Mouse (Mus musculus): ENCODE results near the gene Slc16a11.

The Slc16a11 gene

DNA sequence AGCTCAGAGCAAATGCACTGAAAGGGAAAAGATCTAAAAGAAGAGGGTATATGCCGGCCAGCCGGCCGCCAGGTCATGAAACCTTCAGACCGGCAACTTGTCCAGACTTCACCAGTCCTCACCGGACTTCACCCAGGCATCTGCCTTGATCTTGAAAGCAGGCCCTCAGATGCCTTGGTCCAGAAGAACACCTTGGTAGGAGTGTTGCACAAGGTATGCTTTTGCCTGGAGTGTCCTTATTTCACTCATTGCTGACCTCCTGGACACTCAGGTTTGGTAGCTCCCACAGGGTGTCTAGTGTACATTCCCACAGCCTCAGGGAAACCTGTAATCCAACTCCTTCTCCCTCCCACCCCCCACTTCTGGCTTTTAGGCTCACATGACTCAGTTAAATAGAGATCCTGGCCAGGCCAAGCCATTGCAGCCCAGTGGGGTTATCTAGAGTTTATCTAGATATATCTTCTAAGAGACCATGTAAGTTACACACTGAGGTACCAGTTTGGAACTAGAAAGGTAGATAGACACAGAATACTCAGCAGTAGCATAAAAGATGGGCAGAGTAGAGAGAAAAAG lies 12.4 kb upstream of the Slc16a11 start:
- no peak for DNase-seq (ENCODE audit: low spot score in 2 of 2)

DNA sequence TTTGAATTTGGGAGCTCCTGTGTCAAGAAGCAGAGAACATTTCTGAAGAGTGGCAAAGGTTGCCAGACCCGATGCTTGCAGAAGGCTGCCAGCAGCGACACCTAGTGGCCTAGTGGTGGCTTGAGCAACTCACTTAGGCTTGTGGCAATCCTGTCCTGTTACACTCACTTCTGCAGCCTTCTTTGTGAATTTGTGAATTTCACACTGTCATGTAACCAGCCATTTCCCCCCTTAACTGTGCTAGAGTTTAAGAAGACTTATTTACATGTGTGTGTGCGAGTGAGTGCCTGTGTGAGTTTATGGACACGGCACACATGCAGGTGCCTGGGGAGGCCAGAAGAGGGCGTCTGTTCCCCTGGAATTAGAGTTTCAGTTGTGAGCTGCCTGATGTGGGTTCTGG lies 10.9 kb upstream of the Slc16a11 start:
- peak in 1 of 2 experiments; percentile 55 for DNase-seq (ENCODE audit: low spot score in 2 of 2)

DNA sequence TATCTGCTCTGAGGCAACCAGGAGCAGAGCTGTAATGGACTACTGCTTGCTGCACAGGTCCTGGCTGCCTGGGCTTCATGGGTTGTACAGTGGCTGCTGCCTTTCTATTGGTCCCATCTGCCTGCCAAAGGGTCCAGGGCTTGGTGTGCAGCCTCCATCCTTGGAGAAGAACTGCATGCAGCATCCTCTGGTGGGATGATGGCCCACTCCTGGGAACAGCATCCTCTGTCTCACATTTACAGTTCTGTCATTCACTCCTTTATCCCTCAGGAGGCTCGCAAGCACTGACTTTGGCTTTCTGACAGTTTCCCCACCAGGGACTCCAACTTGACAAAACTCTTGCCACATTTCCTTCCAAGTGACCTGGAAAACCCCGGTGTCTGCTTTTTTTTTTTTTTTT lies 5.8 kb upstream of the Slc16a11 start:
- no peak for DNase-seq (ENCODE audit: low spot score in 2 of 2)

DNA sequence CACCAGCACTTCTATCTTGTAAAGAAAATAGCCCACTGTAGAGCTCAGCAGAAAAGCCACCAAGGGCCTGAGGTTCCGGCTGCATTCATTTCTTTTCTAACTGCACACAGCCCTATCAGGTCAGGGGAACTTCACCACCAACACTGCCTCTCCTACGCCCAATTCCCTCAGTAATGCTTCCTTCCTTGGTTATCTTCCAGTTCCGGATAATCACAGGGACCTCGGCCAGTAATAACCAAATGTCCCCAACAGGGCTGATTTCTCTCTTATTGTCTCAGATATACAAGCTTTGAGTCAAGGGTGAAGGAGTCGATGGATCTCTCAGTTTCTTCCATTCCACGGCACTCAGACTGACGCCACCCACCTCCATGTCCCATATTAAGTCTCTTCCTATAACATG lies 5.3 kb upstream of the Slc16a11 start:
- DNase-seq (ENCODE audit: low spot score in 2 of 2), result no peak

DNA sequence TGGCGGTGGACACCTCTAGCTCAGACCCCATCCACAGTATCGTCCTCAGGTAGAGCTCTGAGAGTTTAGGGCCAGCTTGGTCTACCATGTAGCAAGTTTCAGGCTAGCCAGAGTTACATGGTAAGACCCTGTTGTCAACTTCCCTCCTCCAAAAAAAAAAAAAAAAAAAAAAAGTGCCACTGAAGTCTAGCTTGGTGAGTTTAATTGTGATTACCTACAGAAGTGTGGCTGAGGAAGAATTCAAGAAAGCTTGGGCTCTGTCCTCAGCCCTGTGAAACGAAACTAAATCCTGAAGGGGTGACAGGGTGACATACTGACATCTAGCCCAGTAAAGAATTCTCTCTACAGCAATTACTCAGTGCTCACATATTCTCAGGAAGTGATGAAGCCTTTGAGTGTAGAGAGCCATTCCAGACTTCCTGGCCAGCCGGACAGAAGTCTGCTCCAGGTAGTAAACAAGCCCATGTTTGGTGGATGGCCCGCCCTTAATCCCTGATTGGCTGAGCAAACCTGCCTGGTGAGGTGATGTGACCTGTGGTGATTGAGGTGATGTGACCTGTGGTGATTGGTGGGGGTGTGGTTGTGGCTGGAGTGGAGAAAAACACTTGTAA lies 3.7 kb upstream of the Slc16a11 start:
- no peak for DNase-seq (ENCODE audit: low spot score in 2 of 2)

DNA sequence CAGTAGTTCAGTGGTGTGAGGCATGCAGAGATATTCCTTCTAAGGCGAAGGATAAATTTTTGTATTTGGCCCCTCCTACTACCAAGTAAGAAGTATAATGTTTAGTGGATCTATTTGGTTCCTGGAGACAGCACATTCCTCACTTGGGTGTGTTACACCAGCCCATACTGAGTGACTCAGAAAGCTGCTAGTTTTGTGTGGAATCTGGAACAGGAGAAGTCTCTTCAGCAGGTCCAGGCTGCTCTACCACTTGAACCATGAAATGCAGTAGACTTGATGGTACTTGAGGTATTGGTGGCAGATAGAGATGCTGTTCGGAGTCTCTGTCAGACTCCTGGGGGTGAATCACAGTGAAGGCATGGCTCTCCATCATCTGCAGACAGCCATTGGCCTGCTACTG lies 1.9 kb upstream of the Slc16a11 start:
- no peak for DNase-seq (ENCODE audit: low spot score in 2 of 2)

DNA sequence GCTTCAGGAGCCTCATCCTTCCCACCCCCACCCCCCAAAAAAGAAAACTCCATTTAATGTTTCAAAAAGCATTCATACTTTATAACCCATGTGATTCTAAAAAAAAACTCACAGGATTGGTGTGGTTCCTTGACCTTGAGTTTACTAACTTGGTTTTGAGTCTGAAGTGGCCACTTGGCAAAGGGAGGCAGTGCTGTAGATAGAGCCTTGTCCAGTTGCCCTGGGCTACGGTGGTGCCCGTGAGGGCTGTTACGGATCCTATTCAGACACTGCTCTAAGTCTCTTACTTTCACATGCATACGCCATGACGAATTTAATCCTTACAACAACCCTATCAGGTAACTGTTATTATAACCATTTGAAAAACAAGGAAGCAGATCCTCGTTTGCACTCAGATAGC lies 580 bp upstream of the Slc16a11 start:
- no peak for DNase-seq (ENCODE audit: low spot score in 2 of 2)

DNA sequence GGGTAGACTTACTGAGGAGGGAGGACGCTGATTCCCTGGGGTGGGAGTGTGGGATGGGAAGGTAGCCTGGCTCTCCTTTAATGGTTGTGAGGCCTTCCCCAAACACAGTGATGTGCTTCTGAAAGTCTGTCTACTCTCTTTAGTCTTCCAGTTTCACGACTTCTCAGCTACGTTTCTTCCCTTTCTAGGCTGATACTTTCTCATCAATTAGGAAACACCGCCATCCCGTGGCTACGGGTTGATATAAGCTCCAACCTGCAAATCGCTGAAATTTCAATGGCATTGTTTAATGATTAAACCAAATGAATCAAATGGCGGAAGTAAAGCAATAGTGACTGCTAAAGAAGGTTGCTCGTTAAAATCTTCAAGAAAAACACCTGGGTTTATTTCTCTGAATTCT lies 344 bp downstream of the Slc16a11 start:
- no peak for DNase-seq (ENCODE audit: low spot score in 2 of 2)

DNA sequence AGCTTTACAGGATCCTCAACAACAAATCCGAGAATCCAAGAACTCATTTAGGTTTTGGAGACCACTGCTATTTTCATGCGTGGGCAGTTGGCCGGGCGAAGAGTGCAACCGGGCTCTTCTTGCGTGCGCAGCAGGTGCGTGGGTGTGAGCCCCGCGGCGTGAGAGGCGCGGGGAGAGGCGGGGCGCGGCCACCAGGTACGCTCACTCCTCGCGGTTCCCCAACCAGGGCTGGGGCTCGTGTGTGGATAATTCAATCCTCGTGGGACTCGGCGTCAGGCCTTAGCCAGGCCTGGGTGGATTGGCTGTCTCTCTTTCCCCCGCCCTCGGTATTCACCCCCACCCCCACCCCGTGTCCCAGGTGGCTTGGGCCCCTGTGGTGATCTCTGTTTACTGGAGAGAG lies 1.2 kb downstream of the Slc16a11 start:
- DNase-seq (ENCODE audit: low spot score in 2 of 2), result no peak

DNA sequence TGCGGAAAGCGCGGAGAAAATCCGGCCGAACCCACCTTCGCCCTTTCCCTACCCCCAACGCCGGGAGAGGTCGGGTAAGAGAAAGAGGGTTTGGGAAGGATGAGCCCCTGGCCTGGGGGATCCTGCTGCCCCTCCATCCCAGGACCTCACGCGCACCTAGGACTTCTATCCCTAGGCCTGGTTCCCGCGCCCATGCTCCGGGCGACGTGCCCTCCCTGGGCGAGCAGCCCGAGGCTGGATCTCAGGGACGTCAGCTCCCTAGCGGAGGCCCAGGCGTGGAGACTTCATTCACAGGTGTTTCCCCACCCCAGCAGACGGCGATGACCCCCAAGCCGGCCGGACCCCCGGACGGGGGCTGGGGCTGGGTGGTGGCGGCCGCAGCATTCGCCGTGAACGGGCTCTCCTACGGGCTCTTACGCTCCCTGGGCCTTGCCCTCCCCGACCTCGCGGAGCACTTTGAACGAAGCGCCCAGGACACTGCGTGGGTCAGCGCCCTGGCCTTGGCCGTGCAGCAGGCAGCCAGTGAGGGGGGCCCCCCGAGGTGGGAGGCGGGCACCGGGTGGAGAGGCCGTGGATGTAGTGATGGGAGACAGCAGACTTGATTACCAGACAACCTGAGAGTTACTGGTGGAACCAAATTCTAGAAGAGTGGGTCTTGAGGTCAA lies 1.8 kb downstream of the Slc16a11 start:
- no peak for DNase-seq (ENCODE audit: low spot score in 2 of 2)

DNA sequence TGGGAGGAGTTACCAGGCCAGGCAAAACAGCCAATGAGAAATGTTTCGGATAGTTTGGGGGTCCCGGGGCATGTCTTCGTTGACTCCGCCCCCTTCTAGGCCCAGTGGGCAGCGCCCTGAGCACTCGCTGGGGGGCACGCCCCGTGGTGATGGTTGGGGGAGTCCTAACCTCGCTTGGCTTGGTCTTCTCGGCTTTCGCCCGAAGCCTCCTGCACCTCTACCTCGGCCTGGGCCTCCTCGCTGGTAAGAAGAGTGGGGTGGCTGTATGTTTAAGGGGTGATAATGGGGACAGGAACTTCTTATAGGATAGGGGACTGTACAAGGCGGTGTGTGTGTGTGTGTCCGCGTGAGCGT lies 2.3 kb downstream of the Slc16a11 start:
- no peak for DNase-seq (ENCODE audit: low spot score in 2 of 2)

DNA sequence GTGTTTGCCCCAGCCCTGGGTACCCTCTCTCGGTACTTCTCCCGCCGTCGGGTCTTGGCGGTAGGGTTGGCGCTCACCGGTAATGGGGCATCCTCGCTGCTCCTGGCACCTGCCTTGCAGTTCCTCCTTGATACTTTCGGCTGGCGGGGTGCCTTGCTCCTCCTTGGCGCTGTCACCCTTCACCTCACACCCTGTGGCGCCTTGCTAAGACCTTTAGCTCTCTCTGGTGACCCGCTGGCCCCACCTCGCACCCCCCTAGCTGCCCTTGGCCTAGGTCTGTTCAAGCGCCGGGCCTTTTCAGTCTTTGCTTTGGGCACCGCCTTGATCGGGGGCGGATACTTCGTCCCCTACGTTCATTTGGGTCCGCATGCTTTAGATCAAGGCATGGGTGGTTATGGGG lies 2.7 kb downstream of the Slc16a11 start:
- no peak for DNase-seq (ENCODE audit: low spot score in 2 of 2)

DNA sequence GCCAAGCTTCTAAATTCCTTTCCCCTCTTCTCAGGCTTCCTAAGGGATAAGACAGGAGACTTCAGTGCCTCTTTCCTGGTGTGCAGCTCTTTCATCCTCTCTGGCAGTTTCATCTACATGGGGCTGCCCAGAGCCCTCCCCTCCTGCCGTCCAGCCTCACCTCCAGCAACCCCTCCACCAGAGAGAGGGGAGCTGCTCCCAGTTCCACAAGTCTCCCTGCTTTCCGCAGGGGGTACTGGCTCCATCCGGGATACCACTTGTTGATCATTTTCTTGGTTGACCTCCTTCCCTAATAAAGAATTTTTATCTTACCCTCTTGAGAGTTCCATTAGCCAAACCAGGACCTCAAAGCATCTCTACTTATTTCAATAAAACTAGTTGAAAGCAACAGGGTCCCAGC lies 3.6 kb downstream of the Slc16a11 start:
- DNase-seq (ENCODE audit: low spot score in 2 of 2), result no peak

DNA sequence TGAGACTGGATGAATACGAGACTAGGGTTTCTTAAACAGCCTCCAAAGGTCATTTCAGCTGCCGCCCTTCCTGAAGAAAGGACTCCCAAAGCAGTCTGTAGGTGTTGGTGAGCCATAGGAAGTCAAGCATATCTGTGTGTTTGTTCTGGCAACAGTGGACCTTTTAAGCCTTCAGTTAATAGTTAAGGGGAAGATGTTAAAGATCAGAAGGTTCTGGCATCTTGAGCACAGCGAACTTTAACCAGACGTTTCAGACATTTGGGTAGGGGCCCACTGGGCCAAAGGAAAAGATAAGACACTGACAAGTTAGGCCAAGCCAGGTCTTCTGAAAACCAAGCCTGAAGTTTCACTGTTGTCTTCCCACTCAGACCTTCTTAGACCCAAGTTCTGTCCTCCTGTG lies 5.5 kb downstream of the Slc16a11 start:
- DNase-seq (ENCODE audit: low spot score in 2 of 2), result no peak

DNA sequence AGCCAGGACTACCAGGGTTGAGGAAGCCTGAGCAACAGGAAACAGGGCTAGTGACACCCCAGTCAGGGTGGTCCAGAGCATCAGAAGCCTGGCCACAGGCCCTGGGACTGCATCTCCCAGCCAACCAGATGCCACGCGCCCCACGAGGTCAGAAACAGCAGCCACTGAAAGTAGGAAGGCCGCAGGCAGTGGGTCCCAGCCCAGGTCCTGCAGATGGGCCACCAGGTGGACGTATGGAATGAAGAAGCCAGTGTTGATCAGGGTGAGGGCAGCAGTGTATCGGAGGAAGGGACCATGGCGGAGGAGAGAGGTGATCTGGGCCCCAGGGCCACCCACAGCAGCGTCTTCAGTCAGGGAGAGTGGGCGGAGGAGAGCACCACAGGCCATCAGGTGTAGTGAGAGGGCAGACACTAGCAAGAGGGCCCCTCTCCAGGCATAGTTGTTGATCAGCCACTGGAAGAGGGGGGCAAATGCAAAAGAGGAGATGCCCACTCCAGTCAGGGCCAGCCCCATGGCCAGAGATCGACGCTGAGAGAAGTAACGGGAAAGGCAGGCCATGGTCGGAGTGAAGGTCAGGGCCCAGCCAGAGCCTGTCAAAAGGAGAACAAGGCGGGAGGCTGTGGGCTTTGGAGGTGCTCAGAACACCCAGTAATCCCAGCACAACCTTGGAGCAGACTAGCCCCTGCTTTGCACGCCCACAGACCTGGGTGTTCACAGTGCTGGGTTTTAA lies 6.4 kb downstream of the Slc16a11 start:
- no peak for DNase-seq (ENCODE audit: low spot score in 2 of 2)

DNA sequence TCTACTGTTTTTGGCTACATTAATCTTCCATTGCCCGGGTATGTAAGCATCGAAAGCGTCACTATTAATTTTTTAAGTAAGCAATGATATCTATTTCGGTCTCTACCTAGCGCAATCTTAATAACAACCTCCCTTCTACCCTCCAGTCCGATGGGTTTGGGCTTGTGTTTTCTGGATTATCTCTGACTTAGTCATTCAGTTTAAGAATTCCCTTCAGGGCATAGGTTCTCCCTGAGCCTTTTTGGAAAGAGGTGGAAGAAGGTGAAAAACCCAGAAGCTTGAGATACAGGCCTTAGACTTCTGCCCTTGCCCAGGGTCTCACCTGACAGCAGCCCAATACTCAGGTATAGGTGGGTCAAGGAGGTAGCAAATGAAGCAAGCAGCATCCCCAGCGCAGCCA lies 7.3 kb downstream of the Slc16a11 start:
- no peak for DNase-seq (ENCODE audit: low spot score in 2 of 2)

DNA sequence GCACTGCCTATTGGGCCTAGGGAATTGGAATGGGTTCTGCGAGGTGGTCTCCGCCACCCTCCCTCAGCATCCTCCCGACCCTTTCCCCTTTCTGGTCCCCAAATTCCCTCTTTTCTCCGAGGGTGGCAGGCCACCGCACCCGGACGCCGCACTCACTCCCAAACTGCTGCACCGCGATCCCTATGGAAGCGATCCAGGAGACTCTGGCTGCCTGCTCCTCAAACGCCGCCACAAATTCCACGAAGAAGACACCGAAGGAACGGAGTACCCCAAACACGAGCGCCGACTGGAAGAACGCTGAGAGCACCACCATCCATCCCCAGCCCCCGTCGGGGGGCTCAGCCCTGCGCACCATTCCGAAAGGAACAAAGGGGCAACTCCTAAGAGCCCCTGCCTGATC lies 7.8 kb downstream of the Slc16a11 start:
- no peak for DNase-seq (ENCODE audit: low spot score in 2 of 2)

DNA sequence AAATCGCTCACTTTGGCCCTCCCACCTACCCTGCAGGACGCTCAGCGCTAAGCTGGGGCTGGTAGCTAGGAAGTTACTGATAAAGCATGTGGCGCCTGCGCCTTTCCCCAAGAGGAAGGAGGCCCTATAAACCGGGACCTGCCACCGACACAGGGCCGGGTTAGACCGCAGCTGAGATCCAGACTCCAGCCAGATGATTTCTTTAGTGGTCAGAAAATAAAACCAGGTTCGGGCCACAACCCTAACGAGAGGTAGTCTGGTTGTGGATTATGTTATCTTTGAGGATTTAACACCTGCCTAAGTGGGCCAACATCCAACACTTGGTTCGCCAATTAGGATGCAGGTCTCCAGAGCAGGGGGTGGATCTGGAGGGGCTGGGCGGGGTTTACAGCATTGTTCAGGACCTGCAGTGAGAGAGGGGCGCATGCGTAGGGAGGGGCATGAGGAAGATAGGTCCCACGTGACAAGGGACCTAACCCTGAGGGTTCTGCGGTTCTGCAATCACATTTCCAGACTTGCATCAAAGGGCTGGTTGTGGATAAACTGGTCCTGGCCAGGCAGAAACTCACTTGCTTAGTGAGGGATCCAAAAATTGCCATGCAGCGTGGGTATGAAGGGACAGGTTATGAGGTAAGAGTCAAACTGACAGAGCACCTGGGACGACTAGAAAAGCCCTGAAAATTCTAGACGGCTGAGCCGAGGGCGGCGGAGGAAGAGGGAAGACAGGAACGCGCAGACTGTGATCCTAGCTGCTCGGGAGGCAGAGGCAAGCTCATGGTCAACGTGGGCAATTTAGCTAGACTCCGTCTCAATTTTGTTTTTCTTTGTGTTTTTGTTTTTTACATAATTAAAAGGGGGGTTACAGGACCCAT lies 8.4 kb downstream of the Slc16a11 start, which contains the start of gene Slc16a13:
TSS of gene Slc16a13 (minus strand) at position 334 of the 872 bp plus-strand sequence.
- peak; percentile 94 to 97 for DNase-seq (ENCODE audit: low spot score in 2 of 2)

DNA sequence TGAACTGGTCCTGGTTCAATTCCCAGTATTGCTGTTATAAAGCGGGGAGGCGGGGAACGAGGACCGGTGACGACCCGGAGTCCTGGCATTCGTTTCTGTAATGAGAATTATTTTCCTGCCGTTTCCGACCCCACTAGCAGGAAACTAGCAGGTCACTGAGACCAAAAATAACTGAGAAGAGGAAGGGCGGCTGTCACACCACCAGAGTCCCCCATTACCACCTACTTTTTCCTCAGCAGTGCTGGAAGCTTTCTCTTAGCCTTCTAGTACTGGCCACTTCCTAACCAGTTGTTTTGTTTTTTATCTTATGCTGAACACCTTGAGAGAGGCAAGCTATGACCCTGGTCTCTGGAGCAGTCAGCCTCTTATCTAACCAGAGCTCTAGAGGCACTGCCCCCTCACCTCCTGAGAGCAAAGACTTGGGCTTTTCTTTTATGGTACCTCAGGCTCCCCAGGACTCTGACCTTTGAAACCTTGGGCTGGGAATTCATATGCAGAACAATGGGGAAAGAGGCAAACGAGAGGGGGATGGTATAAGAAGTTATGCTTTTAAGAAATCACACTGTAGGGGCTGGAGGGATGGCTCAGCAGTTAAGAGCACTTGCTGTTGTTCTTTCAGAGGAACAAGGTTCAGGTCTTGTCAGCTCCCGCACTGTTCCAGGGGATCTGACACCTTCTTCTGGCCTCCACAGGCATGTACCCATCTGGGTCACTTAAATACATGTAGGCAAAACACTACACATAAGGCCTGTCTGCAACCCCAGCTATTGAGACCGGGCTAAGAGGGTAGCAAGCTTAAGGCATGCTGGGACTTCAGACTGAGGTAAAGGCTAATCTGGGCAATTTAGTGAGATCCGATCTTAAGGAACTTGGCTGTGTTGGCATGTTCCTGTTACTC lies 9.3 kb downstream of the Slc16a11 start:
- DNase-seq (ENCODE audit: low spot score in 2 of 2), result no peak

DNA sequence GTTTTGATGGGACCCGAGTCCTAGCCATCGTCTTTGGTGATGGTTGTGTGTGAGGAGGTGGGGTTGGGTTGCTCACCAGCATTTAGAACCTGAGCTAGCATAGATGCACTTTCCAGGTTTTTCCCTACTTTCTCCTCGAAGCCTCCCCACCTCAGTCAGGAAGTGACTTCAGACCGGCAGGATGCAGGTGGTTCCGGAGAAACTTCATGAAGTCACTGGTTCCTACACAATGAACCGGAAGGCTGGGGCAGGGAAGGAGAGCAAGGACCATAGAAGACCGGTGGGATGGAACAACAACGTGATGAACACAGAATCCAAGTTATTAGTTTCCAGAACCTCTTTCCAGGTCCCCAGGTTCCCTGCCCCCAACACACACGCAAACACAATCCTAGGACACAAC lies 11.2 kb downstream of the Slc16a11 start:
- no peak for DNase-seq (ENCODE audit: low spot score in 2 of 2)
